Mouse (Mus musculus): ENCODE measurements around the gene Lrrc36.

Gene Lrrc36

DNA sequence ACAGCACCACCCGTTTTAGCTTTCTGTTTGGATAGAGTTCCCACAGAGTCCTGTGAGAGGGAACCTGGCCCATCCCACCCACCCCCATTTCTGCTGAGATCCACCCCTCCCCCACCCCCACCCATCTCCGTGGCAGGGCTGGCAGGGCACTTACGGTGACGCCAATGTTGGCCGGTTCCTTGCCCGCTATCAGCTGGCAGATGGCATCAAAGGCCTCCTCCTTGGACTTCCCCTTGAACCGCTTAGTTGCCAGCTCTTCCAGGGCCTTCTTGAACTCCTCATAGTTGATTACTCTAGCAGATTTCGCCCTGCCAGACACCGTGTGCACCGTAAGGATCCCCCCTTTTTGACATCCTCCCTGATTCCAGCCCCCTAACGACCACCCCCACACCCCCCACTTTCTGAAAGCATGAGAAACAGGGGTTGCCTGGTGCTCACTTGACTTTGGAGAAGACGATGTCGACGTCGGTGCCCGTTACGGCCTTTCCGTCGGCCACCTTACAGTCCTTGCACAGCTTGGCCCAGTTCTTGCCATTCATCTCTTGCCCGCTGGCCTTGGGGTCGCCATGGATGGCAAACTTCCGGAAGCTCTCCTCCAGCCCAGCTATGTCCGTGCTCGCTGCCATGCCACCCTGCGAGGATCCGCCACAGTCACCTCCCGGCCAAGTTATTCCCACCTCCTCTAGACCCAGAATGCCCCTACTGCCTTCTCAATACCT is 54.8 kb downstream of the Lrrc36 start:
- no peak for DNase-seq

DNA sequence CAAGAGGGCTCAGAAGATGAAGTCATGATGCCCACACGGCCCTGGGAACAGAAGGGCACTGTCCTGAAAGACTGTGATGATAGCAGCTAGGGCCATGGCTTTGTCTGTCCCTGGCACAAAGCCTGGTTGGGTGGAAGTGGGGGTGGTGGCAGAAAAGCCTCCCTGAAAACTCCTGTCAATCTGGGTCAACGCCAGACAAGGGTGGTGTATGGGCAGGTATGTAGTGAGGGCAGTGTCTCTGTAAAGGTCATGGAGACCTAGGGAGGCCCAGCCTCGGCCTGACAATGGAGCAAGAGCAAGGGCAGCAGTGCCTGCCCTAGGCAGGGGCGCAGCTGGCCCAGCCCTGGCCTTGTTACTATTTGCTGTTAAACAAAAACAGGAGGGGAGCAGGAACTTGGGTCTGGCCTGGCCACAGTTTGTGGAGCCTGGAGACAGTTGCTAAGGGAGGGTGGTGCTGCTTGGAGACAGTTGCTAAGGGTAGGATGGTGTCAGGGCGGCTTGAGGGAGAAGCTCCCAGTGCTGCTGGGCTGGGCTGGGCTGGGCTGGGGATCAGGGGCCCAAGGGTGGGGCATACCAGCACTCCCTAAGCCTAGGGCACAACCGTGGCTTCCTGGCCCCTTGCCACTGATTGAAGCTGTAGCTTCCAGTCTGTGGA is 55.8 kb downstream of the Lrrc36 start:
- peak; percentile 68 for DNase-seq

DNA sequence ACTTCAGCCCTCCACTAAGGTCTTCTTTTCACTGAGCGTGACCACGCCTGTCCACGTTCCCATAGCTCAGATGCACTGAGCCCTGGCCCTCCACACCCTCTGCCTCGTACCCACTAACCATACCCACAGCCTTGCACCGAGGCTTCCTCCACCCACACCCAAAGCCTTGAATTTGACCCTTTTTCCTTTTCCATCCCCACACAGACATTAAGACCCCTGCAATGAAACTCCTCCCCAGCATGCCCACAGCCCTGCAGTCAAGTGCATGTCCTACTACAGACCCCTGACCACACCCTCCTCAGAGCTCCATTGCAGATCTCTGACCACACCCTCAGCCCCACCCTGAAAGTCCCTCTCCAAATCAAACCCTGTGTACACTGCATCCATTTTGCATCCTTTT is 56.4 kb downstream of the Lrrc36 start:
- no peak for DNase-seq

DNA sequence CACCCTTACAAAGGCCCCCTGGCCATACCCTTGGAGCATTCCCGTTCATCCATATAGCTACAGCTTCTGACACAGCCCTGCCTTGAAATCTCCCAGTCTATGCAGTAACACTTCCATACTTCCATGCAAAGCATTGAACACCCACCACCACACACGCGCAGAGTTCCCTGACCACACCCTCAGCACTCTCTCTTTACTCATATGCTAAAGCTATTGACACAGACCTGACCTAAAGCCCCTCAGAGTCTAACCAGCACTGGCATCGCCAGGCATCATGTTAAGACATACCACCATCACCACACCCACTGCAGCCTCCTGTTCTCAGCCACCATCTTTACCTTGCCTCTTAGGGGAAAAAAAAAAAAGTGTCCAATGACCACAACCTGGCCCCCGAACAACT is 56.9 kb downstream of the Lrrc36 start:
- no peak for DNase-seq

DNA sequence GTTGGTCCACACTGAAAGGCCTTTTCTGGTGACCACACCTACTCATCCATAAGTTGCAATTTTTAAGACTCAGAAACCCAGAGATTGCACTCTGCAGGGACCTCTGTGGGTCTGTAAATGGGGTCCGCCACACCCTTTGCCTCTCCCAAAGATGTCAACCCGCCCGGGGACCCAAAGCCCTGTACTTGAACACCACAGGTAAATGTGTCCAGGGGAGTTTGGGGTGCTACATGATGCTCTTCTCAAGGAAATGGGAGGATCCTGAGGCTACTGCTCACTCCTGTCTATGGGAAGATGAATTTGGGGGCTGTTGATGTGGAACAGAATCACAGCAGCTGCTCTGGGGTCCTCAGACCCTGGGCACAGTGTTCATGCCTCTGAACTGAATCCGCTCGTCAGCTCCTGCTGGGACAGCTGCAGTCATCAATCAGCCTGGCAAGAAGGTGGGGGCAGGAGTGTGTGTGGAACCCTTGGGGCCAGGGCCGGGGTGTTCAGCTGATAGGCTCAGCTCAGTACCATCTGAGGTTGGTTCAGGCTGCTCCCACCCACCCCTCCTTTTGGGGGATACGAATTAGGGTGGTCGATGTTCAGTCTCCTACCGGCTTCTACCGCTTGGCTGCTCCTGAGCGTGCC is 57.4 kb downstream of the Lrrc36 start:
- DNase-seq: no peak

DNA sequence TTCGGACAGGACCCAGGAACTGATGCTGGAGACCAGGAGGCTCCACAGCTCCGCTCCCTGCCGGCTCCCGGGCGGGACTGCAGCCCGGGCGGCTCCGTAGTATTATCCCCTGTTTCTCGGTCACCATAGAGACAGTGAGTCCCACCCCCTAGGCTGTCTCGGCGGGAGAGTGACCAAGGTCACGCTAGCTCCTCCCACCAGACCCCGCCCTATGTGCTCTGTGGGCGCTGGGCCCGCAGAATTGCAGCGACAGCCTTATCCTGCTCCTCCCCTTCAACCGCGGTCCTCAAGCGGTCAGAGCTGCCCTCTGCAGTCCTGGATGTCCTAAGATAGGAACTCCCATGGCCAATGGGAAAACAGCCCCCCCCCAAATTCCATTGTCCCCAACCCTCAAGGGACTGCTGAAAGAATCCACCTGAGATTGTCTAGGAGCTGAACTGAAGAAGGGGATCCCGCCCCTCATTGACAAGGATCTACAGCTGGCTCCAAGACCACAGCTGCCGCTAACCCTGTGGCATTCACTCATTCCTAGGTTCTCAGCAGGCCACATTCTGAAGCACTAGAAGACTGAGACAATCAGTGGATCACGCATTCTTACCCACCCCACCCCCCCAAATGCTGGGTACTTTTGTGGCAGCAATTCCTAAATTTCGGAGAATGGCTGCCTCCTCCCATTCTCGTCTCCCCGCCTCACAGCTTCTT is 58.1 kb downstream of the Lrrc36 start, which contains the start of gene Tppp3:
Gene Tppp3 (minus strand): TSS at position 213 of the 702 bp plus-strand sequence.
- peak; percentile 88 for DNase-seq

DNA sequence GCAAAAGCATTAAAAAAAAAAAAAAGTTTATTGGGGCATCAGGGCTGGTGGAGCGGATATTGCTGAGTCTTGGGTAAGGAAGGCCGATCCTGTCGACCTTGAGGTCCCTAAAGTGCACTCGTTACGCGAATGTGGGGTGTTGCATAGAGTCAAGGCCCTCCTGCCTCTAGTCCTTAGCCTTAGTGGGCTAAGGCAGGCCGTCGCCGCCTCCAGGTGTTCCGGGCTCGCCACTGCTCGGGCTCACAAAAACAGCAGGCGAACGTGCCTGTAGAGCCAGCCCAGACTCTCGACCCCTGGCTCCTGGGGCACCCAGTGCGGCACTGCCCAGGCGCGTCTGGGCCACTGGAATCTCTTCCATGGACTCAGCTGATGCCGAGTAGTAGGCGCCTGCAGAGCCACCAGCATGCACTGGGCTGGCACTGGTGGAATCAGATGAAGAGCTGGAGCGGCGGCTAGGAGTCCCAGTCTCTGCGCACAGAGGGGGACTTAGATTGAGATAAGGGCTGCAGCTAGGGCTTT is 59.1 kb downstream of the Lrrc36 start:
- no peak for DNase-seq

DNA sequence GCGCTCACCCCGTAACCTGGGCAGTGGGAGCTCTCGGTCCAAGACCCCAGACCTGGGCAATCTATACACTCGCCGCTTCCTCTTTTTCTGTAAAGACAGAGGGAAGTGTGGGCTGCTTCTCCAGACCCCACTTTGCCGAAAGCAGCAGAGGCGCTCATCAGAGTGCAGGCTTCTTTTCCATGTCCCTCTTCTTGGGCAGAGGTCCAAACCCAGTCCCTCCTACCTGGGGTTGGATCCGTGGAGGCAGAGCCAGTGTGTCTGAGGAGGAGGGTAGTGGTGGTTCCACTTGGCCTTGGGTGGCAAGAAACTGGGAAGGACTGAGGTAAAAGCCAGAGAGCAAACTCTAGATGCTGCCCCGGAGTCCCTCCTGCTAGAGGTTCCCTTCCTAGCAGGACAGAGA is 59.6 kb downstream of the Lrrc36 start:
- DNase-seq: no peak

DNA sequence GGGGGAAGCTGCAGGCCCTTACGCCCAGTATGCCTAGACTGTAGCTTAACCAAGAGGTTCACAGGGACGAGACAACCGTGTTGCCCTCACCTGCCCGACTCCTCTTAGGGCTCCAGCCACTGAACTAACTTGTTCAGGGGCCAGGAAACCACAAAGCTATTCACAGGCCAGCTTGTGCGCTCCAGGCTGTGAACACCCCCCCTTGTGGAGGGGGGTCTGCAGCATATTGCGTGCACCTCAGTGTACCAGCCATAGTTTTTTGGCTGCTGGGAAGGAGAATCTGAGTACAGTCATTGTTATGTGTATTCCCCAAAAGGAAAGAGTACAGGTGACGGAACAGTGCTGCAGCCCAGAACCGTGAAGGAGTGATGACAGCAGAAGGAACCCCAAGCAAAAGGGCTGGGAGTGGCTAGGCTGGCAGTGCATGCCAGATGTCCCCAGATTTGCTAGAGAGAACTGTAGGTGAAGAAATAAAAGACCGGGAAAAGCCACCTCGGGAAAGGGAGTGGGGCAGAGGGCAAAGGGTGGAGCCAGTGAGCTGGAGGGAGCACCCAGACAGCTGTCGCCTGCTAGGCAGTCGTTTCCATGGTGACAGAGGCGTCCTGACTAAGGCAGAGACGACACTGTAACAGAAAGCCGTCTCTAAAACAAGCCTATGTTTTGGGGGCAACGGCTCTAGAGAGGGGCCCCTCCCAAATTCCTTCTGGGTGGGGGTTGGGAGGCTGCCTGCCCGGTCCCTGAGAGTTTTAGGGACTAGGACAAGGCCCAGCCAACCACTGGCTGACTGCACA is 60.6 kb downstream of the Lrrc36 start:
- DNase-seq: no peak

DNA sequence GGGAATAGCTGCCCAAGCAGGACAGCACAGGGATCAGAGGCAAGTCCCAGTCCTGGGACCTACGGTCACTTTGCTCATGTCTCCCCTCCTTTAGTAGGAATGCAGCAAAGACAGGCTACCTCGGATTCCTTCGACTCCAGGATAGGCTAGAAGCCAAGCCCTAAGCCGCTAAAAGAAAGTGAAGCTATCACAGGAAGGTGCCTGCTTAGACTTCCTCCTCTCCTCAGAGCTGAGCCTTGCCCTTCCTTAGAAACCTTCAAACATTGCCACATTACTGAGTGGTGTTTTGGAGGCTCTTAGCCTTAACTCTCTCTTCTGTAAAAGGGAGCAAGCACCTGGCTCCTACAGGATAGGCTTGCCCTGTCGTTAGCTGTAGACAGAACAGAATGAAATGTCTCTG is 61.3 kb downstream of the Lrrc36 start:
- no peak for DNase-seq

DNA sequence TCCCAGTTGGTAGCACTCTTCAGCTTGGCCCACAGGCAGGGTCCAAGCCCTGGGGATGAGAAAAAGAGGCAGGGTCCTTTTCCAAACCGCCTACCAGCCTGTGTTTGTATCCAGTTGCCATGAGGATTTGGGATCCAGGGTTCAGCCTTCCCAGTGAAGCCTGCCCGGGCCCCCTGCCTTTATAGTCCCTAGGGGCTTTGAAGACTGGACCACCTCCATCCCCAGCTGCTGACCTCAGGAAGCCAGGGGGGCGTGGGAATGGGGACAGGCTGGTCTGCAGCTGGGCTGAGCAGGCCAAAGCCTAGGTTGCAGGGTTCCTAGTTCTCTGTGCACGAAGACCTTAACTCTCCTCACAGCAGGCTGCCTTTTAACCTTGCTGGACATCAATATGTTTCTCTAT is 61.9 kb downstream of the Lrrc36 start:
- no peak for DNase-seq

DNA sequence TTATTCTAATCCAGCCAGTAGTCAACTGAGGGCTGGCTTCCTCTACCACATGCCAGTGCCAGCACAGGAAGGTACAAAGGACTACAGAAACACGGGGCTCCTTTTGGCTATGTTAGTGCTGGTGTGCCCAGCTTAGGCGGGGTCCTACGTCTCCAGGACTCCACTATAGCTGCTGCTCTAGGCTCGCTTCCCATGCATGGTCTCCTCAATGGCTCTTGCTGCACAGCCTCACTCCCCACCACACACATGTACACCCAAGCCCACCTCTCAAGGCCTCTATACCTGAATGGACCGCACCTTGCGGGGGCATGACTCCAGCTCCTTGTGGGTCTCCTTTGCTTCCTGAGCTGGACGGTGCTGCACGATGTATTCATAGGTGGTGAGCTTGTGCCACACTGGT is 62.4 kb downstream of the Lrrc36 start:
- no peak for DNase-seq

DNA sequence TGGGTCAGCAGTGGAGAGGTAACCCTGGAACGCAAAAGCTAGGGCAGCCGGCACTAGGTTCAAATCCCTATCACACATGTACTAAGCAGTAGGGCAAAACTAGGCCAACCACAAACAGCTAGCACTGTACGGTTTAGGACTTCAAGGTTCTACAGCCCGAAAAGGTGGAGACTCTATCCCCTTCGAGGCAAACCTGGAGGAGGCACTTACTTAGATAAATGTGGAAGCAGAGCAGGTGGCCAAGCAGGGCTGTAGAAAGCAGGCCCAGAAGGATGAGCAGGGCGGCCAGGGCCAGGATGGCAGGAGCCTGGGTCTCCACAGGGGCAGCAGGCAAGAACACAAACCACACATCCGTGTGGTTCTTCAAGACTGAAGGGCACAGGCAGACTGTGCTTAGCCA is 62.8 kb downstream of the Lrrc36 start:
- no peak for DNase-seq

DNA sequence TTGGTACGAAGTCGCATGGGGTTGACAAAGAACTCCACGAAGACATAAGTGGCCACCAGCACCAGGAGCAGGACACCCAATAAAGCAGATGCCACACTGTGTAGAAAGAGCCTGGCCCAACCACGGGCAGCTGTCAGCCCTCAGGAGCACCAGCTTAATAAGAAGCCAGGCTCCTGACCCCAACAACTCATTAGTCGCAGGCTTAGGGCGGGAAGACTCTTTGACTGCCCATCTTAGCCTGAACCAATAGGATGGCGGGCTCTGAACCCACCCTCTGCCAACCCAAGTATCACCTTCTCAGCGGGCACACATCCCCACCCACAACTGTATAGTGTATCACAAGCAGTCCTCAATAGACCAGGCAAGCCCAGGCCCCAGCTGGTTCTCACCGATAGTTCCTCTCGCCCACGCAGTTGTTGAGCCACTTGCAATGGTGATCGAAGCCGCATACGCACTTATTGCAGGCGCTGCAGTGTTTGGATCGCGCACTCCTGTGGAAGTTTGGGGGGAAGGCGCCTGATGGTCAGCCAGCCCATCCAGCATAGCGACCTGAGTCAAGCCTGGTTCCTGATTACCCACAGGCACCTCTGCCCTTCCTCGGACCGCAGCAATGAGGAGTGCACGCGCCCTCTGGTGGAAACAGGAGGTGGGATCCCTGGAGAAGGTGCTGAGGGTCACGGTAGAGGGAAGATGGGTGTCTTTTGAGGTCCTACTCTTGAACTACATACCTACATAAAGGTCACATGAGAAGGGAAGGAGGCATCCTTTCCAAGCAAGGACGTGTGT is 63.5 kb downstream of the Lrrc36 start:
- no peak for DNase-seq

DNA sequence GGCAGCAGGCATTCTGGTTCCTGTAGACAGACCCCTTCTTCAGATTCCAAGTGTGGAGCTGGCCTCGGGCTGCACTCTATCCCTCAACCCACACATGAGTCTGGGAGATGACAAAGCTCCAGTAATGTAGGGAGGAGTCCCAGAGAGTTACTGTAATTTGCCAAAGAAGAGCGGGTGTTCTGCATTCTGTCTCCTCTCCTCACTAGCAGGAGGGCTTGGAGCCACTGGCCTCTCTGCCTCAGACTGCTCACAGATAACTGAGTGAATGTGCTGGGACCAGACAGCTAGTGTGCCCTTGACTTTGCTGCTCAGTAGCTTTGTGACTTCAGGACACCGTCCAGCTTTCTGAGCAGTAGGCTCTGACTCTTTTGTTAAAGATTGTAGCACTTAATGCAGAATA is 64.4 kb downstream of the Lrrc36 start:
- no peak for DNase-seq

DNA sequence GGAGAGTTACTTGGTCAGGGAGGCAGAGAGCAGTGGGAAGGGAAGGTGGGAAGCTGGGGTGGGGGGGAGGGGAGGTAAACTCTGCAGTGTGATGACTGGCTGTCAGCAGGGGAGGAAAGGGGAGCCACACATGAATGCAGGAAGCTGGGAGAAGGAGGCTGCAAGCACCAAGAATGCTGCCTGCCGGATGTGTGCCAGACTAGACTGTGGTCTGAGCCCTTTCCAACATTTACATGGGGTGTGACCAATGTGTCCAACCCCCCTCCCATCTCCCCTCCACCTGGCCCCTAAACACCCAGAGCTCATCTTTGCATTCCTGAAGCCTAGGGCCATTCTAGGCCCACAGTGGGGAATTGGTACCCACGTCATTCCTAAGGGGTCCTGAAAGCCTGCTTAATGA is 67.6 kb downstream of the Lrrc36 start:
- no peak for DNase-seq

DNA sequence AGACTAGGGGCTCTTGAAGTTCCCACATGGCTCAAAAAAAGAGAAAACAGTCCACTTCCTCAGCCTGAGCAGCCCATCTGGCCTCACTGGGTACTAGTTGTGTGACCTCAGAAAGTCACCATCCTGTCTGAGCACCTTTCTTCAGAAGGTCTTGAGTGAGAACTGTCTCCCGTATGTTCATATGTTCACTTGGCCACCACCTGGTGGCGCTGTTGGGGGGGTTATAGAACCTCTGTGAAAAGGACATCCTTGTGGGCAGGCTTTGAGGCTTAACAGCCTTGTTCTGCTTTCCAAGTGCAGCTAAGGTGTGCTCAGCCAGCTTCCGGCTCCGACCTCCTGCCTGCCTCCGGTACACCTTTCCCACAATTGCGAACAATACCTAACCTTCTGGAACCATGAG is 68.1 kb downstream of the Lrrc36 start:
- no peak for DNase-seq

DNA sequence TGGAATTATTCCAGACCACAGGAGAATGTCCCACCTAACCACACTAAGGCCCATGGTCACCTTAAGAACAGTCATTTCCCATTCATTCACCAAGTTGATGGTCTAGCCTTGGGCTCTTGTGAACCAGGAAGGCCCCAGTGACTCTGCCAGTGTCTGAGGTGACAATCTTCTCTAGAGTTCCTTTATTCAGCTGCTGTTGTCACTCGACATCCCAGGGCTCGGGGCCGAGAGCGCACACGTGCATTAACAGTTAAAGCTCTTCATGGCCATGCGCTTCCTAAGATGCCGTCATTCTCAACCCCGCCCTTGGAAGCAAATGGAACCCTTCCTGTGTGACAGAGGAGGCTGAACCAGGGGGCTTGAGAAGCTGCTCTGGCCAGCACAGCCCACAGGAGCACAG is 68.8 kb downstream of the Lrrc36 start:
- DNase-seq: no peak

DNA sequence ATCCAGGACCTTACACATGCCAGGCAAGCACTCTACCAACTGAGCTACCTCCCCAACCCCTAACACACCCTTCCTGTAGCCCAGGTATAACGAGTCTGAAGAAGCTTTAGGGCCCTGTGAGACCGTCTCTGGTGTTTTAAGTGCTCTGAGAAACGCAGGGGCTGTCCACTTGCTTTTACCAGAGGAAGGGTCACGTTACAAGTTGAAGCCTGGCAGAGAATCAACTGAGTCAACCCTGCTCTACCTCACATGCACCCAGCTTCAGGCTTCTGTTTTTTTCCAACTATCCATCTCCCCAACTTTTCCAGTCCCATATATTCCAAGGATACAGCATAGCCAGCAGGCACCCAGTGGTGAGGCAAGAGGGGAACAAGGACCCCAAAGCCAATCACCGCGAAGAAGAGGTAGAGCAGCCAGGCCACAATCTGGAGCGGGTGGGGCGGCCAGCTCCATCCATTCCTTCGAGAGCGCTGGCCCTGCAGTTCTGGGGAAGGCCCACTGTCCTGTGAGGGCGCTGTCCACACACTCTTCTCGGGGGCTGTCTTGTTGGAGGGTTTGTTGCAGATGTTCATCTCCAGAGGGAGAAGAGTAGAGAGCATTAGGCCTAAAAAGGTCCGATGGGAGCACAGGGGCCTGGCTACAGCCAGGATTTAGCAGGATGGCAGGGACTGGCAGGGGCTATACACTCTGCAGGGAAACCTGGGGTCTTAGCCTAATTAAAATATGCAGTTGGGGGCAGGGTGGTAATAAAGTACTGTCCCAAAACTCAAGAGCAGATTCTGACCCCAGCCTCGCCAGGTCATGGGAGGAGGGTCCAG is 70.0 kb downstream of the Lrrc36 start:
- DNase-seq: no peak

DNA sequence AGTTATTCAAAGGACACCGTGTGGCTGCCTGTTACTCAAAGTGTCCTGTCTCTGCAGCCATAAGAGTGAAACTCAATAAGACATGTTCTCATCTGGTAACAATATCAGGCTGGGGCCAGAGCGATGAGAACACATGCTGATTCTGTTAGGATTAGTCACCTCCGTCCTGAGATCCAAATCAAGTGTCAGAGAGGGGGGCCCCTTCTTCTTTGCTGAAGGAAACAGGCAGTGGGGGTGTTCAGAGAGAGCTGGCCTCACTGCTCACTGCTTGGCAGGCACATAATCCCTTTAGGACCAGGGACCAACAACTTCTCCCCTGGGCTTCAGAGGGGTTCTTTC is 70.6 kb downstream of the Lrrc36 start:
- DNase-seq: no peak

DNA sequence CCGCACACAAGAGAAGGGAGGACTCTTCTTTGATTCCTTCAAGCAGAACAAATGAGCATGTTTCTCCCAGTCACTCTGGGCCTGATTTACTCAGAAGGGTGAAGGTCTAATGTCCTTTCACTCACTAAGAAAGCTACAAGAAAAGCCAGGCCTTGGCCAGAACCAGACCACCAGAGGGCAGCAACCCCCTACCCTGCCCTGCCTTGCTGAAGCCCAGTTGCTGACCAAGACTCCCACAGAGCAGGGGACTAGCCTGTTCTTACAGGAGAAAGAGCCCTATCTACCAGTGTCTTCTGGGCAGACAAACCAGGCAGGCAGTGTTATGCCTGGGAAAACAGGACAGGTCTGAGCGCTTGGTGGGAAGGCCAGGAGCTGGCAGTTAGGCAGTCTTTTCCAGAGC is 71.0 kb downstream of the Lrrc36 start:
- DNase-seq: no peak

Data from right cerebral cortex, adult 18-20 months (tissue).